Mouse (Mus musculus) heart, embryonic 15.5 days (tissue): ENCODE data around the gene Gnptab. TPM values are rescaled to one million over a fixed set of nuclear protein-coding genes. Genes with fewer than 3 reads are reported as not detected.

Experiments used
- ATAC-seq: fragments of 200-750 bp; cut with Nextera tagmentation; replicated peaks from 2 replicates; pipeline ENCODE4 v1.8.0; 2017; ENCODE audit warnings: low read depth, moderate TSS enrichment; ENCODE audit not compliant: insufficient number of reproducible peaks, insufficient read depth, low FRiP score
- H3K27ac ChIP-seq: fragments of 300-500 bp; sonication (generic); 2 replicates; pipeline ENCODE4 v1.5.1; 2015; ENCODE audit warnings: mild to moderate bottlenecking, inconsistent platforms
- H3K27me3 ChIP-seq: fragments of 300-500 bp; sonication (generic); 2 replicates; pipeline ENCODE4 v1.6.1; 2015; ENCODE audit warnings: inconsistent platforms
- H3K36me3 ChIP-seq: fragments of 300-500 bp; sonication (generic); 2 replicates; pipeline ENCODE4 v1.6.1; 2015; ENCODE audit warnings: mild to moderate bottlenecking, inconsistent platforms
- H3K4me1 ChIP-seq: fragments of 300-500 bp; sonication (generic); replicated peaks from 2 replicates; pipeline ENCODE4 v1.6.1; 2015; ENCODE audit warnings: inconsistent platforms
- H3K4me2 ChIP-seq: fragments of 300-500 bp; sonication (generic); 2 replicates; pipeline ENCODE4 v1.6.1; 2015; ENCODE audit warnings: inconsistent platforms, mild to moderate bottlenecking, moderate library complexity
- H3K4me3 ChIP-seq: fragments of 300-500 bp; sonication (generic); 2 replicates; pipeline ENCODE4 v1.5.1; 2015; ENCODE audit warnings: mild to moderate bottlenecking, inconsistent platforms
- H3K9ac ChIP-seq: fragments of 300-500 bp; sonication (generic); 2 replicates; pipeline ENCODE4 v1.6.1; 2015; ENCODE audit warnings: mild to moderate bottlenecking, inconsistent platforms
- H3K9me3 ChIP-seq: fragments of 300-500 bp; sonication (generic); replicated peaks from 2 replicates; pipeline ENCODE4 v1.6.1; 2016; ENCODE audit warnings: inconsistent platforms
- WGBS: fragments of 180-500 bp; shearing (Covaris S2); methylation state at CpG from one replicate; pipeline ENCODE4 v1.1.7; 2015; ENCODE audit warnings: mixed read lengths; 5-methylcytosine and 5-hydroxymethylcytosine counted together
- polyA plus RNA-seq: library from polyadenylated mRNA; unstranded; fragments of >200 nt; fragmentation: Nextera tagmentation; extraction: Ambion mirVana; gene quantifications from 2 replicates; pipeline ENCODE4 v1.2.1, GENCODE M21; 2015

Gene Gnptab
- polyA plus RNA-seq: 7.5 and 10.5 TPM in 2 replicates

- peak within 1 kb of the TSS; percentile 88 for H3K4me3 ChIP-seq
- no peaks in the 10 kb centered on the region for H3K9me3 ChIP-seq
- H3K4me2 ChIP-seq: peak within 1 kb of the TSS; percentile 96
- H3K27ac ChIP-seq: peak within 1 kb of the TSS; percentile 76
- peaks cover 35% of the 10 kb centered on the region for H3K4me1 ChIP-seq
- H3K27me3 ChIP-seq: 0 out of 2 replicates have a peak, but pooled peaks cover 5% of the 10 kb centered on the region
- WGBS: under 1% methylated on average over 71 of the region's 87 CpGs
- peak; percentile 83 for ATAC-seq
- peak within 1 kb of the TSS; percentile 83 for H3K9ac ChIP-seq
- H3K36me3 ChIP-seq: no peaks in the 10 kb centered on the region
Measured at GRCm38 (mm10) chr10:88379013-88379885, at the start of gene Gnptab, which contains the start of gene Dram1. Gene Gnptab (plus strand): TSS chr10:88379132. Gene Dram1 (minus strand): TSS chr10:88379080.

GRCm38 (mm10) chr10:88330695-88331094 lies 48.2 kb upstream of the Gnptab start:
- no peak overlapping the region for H3K4me3 ChIP-seq
- no peaks in the 10 kb centered on the region for H3K4me1 ChIP-seq
- H3K36me3 ChIP-seq: no peaks in the 10 kb centered on the region
- H3K9me3 ChIP-seq: no peaks in the 10 kb centered on the region
- H3K9ac ChIP-seq: no peak overlapping the region
- no peak overlapping the region for H3K27ac ChIP-seq
- 0 out of 2 replicates have a peak, but pooled peaks have one; percentile 35 for ATAC-seq
- H3K27me3 ChIP-seq: no peaks in the 10 kb centered on the region
- 29% methylated on average over 5 of the region's 5 CpGs for WGBS
- H3K4me2 ChIP-seq: no peak overlapping the region

- Histone ChIP-seq H3K9me3 (no peaks in the 10 kb centered on the region), H3K4me2 (no peak overlapping the region), H3K27ac (no peak overlapping the region), H3K36me3 (no peaks in the 10 kb centered on the region), H3K9ac (no peak overlapping the region), H3K4me3 (no peak overlapping the region), H3K4me1 (no peaks in the 10 kb centered on the region), H3K27me3 (no peaks in the 10 kb centered on the region)
- no peak for ATAC-seq
- WGBS: 84% methylated on average over 9 of the region's 9 CpGs
Measured at GRCm38 (mm10) chr10:88340660-88341059, 38.3 kb upstream of the Gnptab start.

GRCm38 (mm10) chr10:88341368-88341767 lies 37.6 kb upstream of the Gnptab start:
- Histone ChIP-seq H3K9me3 (no peaks in the 10 kb centered on the region), H3K4me2 (no peak overlapping the region), H3K36me3 (no peaks in the 10 kb centered on the region), H3K9ac (no peak overlapping the region), H3K27me3 (no peaks in the 10 kb centered on the region), H3K4me3 (no peak overlapping the region), H3K4me1 (no peaks in the 10 kb centered on the region), H3K27ac (no peak overlapping the region)
- ATAC-seq: no peak
- 76% methylated on average over 6 of the region's 6 CpGs for WGBS

- Histone ChIP-seq H3K4me2 (peak overlapping the region; percentile 39), H3K27me3 (no peaks in the 10 kb centered on the region), H3K9me3 (no peaks in the 10 kb centered on the region), H3K36me3 (no peaks in the 10 kb centered on the region), H3K4me1 (0 out of 2 replicates have a peak, but pooled peaks cover 4% of the 10 kb centered on the region), H3K9ac (no peak overlapping the region), H3K4me3 (peak overlapping the region; percentile 16; the same call in 1 of the 2 replicates), H3K27ac (peak overlapping the region; percentile 26; the same call in 1 of the 2 replicates)
- ATAC-seq: no peak
- 32% methylated on average over 11 of the region's 11 CpGs for WGBS
Measured at GRCm38 (mm10) chr10:88345899-88346401, 33.0 kb upstream of the Gnptab start.

- no peak for ATAC-seq
- Histone ChIP-seq H3K9ac (no peak overlapping the region), H3K27ac (peak overlapping the region; percentile 26; the same call in 1 of the 2 replicates), H3K4me2 (peak overlapping the region; percentile 39), H3K4me1 (0 out of 2 replicates have a peak, but pooled peaks cover 8% of the 10 kb centered on the region), H3K36me3 (no peaks in the 10 kb centered on the region), H3K9me3 (no peaks in the 10 kb centered on the region), H3K27me3 (no peaks in the 10 kb centered on the region), H3K4me3 (no peak overlapping the region)
- 64% methylated on average over 12 of the region's 12 CpGs for WGBS
Measured at GRCm38 (mm10) chr10:88346454-88347245, 32.3 kb upstream of the Gnptab start.

GRCm38 (mm10) chr10:88349800-88350199 lies 29.1 kb upstream of the Gnptab start:
- no peaks in the 10 kb centered on the region for H3K36me3 ChIP-seq
- 0 out of 2 replicates have a peak, but pooled peaks cover 9% of the 10 kb centered on the region for H3K4me1 ChIP-seq
- H3K4me2 ChIP-seq: no peak overlapping the region
- H3K9ac ChIP-seq: no peak overlapping the region
- H3K27me3 ChIP-seq: no peaks in the 10 kb centered on the region
- WGBS: 38% methylated on average over 8 of the region's 8 CpGs
- ATAC-seq: no peak
- no peak overlapping the region for H3K4me3 ChIP-seq
- H3K27ac ChIP-seq: no peak overlapping the region
- no peaks in the 10 kb centered on the region for H3K9me3 ChIP-seq

- Histone ChIP-seq H3K36me3 (no peaks in the 10 kb centered on the region), H3K9me3 (no peaks in the 10 kb centered on the region), H3K9ac (no peak overlapping the region), H3K27ac (no peak overlapping the region), H3K27me3 (no peaks in the 10 kb centered on the region), H3K4me3 (no peak overlapping the region), H3K4me1 (0 out of 2 replicates have a peak, but pooled peaks cover 9% of the 10 kb centered on the region), H3K4me2 (no peak overlapping the region)
- no peak for ATAC-seq
- WGBS: 60% methylated on average over 2 of the region's 2 CpGs
Measured at GRCm38 (mm10) chr10:88350687-88351086, 28.2 kb upstream of the Gnptab start.

- H3K4me3 ChIP-seq: no peak overlapping the region
- ATAC-seq: no peak
- H3K9ac ChIP-seq: no peak overlapping the region
- H3K9me3 ChIP-seq: no peaks in the 10 kb centered on the region
- H3K4me2 ChIP-seq: no peak overlapping the region
- H3K27ac ChIP-seq: no peak overlapping the region
- H3K27me3 ChIP-seq: no peaks in the 10 kb centered on the region
- 41% methylated on average over 5 of the region's 5 CpGs for WGBS
- H3K4me1 ChIP-seq: peaks cover 12% of the 10 kb centered on the region
- no peaks in the 10 kb centered on the region for H3K36me3 ChIP-seq
Measured at GRCm38 (mm10) chr10:88351411-88352103, 27.4 kb upstream of the Gnptab start.

- no peaks in the 10 kb centered on the region for H3K36me3 ChIP-seq
- H3K4me3 ChIP-seq: no peak overlapping the region
- H3K4me2 ChIP-seq: no peak overlapping the region
- H3K27ac ChIP-seq: no peak overlapping the region
- no peak overlapping the region for H3K9ac ChIP-seq
- WGBS: 56% methylated on average over 2 of the region's 2 CpGs
- no peaks in the 10 kb centered on the region; the same call in 1 of the 2 replicates for H3K27me3 ChIP-seq
- H3K9me3 ChIP-seq: no peaks in the 10 kb centered on the region
- no peak for ATAC-seq
- peaks cover 13% of the 10 kb centered on the region for H3K4me1 ChIP-seq
Measured at GRCm38 (mm10) chr10:88352549-88352948, 26.4 kb upstream of the Gnptab start.
